Mouse (Mus musculus) gastrocnemius, adult 8-10 months (tissue): ENCODE measurements at regions not wholly inside any gene's neighbourhood (a gene's known extent, or its start where the extent isn't known, plus 50 kb on each side); places are given as distances from the start of the nearest gene placed in this dataset.

Experiments used
- DNase-seq, 2 experiments: peaks; one replicate each; pipeline ENCODE4 v3.0.0; 2022; ENCODE audit warnings: low spot score in 2 of 2

DNA sequence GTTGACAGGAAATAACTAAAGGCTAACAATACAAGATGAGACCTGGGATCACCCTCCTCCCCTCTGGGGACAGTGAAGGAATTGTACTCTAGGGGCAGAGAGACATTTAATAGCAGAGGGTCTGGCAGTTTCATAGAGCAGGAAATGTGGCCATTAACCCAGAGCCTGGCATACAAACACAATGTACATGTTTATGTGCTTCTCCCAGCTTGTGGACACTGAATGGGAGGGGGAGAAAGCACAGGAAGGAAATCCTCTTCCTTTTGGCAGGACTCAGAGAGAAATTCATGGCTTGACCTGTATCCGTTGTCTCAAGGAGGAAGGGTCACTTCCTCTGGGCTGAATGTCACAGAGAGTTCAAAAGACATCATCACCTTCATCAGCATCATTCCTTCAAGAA lies 594.5 kb upstream of the A1bg start:
- no peak for DNase-seq

DNA sequence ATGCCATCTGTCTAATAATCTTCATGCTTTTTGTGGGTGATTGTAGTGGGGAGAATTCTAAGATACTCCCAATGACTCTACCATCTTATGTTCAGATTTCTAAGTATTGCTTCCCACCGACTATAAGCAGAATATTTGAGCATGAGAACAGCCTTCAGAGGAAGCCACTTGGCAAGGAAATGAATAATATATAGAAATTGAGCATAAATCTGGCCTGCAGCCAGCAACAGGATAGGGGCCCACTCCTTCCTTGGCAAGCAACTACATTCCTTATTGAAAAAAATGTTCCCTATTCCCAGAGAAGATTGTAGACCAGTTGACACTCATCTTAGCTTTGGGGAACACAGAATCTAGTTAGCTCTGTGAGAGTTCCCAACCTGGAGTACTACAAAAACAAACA lies 591.5 kb upstream of the A1bg start:
- DNase-seq: no peak

DNA sequence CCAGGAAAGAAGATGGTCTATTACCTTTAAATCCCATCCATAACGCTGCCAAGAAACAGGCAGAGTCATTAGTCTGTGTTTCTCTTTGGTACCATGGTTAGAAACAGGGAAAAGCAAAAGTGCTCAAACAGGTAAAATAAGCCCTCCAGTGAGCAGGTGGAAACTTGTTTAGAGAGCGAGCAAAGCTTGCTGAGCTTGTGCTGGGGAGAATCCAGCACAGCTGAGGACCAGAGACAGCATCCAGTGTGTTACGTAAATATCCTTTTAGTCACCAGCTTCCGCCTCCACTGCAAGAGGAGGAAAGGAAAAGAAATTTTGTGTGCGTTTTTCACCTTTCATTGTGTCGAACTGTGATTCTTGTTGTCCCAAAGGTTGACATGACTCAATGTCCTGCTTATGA lies 586.0 kb upstream of the A1bg start:
- DNase-seq: no peak

GRCm38 (mm10) chr15:61506361-61506897 lies 583.6 kb upstream of the A1bg start:
- DNase-seq: no peak

GRCm38 (mm10) chr15:61503436-61503835 lies 580.6 kb upstream of the A1bg start:
- no peak for DNase-seq

DNA sequence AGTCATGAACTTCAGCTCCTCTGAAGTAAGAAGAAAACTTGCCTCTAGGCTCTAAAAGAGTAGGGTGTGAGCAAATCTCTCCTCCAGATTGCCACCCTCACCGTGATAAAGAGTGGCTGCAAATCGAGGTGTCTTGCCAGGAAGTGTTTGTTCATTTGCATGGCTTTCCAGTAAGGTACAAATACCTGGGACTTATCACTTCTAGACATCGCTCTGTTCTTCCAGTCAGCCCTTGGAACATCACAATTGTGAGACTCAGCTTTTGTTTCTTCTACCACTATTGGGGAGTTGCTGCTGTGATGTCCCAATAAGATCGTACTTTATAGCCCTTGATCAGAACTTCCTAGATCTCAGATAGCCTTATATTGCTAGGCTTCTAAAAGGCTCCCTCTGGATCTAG lies 566.9 kb upstream of the A1bg start:
- DNase-seq: no peak

- DNase-seq: no peak
These were observed 559.0 kb upstream of the A1bg start for GRCm38 (mm10) chr15:61481861-61482260.

DNA sequence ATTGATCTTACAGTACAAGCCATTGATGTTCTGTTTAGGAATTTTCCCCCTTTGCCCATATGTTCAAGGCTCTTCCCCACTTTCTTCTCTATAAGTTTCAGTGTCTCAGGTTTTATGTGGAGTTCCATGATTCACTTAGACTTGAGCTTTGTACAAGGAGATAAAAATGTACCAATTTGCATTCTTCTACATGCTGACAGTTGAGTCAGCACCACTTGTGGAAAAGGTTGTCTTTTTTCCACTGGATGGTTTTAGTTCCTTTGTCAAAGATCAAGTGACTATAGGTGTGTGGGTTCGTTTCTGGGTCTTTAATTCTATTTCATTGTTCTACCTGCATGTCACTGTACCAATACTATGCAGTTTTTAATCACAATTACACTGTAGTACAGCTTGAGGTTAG lies 551.1 kb upstream of the A1bg start:
- DNase-seq: no peak

- DNase-seq: no peak
These were observed 532.2 kb upstream of the A1bg start for GRCm38 (mm10) chr15:61455042-61455441.

DNA sequence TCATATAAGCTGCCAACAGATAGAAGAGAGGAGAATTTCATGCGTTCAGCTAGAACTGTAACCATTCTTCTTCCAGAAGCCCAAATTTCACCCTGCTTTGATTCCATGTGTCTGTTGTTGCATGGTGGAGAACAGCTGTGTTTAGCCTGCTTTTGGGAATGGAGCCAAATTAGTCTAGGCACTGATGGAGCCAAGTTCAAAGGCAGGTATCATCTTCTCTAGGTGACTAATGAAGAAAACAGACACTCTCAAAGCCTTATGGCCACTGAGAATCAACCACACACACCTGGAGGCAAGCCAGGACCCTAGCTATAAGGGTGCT lies 531.5 kb upstream of the A1bg start:
- DNase-seq: no peak

DNA sequence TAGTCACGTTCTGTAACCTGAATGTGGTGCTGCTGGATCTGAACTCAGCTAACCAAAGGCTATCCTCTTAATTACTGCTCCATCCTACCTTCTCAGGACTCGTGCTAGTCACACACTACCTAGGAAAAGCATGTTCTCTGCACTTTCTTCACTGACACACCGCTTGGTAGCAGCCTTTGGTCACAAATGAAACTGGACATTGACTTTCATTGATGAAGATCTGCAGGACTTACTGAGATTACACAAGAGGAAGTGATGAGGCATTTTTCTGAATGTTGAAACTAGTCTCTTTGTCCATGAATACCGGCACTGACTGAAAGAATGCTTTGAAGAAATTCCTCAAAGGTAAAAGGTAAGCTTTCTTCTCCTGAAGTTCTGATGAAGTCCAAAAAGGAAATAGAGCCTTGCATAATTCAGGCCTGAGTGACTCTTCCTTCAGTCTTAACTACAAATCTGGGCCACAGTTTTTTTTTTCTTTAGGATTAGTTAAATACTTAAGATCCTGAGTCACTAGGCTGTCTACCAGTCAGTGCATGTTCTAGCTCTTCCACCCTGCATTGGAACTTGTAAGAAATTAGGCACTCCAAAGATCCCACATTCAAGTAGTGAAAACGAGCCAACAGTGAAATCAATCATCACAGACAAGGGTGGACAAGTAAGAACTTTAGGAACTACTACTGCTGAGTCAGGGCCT lies 531.0 kb upstream of the A1bg start:
- no peak for DNase-seq

DNA sequence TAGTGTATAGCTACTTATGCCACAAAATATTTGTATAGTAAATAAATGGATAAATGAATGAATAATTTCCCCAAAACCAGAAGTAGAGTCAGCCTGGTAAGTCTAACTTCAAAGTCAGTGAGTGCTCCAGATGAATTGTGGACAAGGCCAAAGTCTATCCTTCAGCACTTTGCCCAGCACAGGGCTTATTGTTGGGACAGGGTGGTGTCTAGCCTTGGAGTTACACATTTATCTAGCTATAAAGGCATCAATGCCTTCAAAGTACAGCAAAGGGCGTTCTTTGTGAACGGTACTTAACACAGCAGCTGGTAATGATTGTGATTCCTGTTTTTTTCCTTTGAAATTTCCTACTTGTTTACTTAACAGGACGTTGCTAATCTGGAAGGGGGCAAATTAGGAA lies 527.4 kb upstream of the A1bg start:
- DNase-seq: no peak

GRCm38 (mm10) chr15:61448482-61448881 lies 525.7 kb upstream of the A1bg start:
- no peak for DNase-seq

GRCm38 (mm10) chr15:61446053-61446840 lies 523.4 kb upstream of the A1bg start:
- DNase-seq: no peak

- no peak for DNase-seq
These were observed 519.1 kb upstream of the A1bg start for GRCm38 (mm10) chr15:61441734-61442398.

DNA sequence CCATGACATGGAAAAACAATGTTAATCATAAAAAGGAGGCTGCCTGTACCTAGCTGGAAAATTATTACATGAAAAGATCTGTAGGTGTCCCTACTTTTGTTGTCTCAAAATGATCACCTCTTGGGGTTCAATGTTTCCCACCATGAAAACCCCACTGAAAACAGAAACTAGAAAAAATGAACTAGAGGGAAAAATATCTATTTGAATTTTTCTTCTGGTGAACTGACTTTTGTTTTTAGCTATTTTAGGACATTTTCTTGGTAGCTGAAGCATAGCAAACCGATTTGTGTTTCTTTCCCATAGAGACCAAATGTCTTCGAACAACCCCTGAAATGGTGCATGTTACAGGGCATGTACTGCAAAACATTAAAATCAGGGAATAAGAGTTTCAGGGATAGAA lies 518.2 kb upstream of the A1bg start:
- no peak for DNase-seq

GRCm38 (mm10) chr15:61440284-61440683 lies 517.5 kb upstream of the A1bg start:
- no peak for DNase-seq

DNA sequence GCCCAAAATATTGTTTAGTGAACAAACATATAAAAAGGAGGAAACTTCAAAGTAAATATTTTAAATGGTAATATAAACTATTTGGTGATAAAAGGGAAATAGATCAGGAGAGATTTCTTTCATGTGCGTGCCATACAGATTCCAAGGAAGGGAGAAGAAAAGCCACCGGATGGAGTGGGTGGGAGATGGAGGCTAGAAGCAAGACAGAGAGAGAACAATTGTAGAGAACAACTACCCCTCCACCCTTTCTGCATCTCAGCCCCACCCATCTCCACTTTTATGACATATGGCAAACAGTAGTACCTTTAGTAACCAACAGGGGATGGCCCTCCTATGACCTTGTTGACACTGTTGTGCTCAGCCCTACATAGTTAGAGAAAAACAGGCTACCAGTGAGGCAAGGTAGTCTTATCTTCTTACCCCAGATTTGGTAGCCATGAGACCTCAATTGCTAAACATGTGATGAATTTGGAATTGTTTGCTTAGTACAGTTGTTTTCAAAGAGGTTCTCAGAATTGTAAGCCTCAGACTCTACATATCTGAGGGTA lies 516.9 kb upstream of the A1bg start:
- no peak for DNase-seq

DNA sequence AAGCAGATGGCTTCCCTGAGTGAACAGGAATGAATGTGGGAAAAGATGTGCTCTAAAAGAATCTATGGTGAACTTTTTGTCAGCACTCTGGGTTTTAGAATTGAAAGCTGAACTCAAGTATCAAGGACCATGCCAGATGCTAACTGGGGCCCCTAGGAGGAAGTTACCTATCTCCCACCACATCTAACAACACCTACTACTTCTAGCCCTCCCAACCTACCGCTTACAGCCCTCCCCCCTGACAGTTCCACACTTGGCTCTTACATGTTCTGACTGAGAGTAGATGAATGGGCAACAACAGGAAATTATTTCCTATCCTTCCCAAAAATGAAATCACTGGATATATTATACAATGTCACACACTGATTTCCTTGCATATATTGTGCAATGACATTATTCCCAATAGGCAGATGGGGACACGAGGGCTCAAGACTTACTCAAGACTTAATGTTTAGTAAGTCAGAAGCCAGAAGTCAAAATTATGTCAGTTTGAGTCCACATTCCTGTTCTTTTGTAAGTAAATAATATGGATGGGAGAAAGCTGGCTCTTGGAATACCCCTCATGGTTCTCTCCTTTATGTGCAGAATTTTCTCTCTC lies 506.1 kb upstream of the A1bg start:
- no peak for DNase-seq

GRCm38 (mm10) chr15:61422989-61423388 lies 500.2 kb upstream of the A1bg start:
- no peak for DNase-seq

DNA sequence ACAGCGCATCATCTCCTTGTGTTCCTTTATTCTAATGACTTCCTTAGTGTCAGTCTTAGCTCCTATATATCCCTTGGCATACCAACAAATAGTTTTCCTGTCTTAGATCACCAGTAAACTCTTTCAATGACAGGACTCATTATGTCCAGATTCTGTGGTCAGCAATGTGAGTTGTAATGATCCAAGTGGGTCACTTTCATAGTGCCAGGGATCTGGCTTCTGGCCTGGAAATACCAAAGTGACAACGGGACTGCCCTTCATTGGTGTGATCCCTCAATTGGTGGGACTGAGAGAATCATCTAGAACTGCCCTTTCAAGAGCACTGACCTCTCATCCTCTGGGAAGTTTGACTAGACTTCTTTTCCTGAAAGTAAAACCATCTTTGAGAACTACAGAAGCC lies 494.7 kb upstream of the A1bg start:
- no peak for DNase-seq

- no peak for DNase-seq
These were observed 494.0 kb upstream of the A1bg start for GRCm38 (mm10) chr15:61416841-61417240.
